Mouse (Mus musculus): ENCODE measurements around the gene Isg20. TPM values are rescaled to one million over a fixed set of nuclear protein-coding genes. Genes with fewer than 3 reads are reported as not detected.

The Isg20 gene
- 75.3 and 97.7 TPM in 2 replicates for polyA plus RNA-seq (2012; rRNA removed)

DNA sequence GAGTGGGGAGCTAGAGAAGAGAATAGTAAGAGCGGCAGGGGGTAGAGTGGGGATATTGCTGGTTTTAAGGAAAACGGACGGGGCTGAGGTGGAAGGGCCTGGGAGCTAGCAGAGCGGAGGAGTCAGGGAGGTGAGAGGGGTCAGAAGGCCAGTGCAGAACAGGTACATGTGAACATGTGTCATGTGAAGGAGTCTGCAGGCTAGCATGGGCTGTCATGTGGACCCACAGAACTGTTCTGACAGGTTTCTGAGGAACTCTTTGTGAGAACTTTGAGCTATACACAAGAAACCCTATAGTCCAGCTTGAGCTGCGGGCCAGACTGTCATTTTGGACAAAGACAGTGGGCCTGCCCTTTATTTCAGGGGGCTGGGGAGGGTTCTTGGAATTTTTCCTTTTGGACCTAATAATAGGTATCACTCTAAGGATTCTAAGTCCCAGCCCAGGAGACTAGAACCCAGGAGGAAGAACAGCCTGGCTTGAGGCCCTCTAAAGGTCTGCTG is at the start of gene Isg20:
TSS of gene Isg20 (plus strand) at position 451 of the 501 bp plus-strand sequence.
- WGBS = 73% methylated on average over 5 of the region's 5 CpGs
- no peak for TF ChIP-seq CTCF (IDR thresholded peaks at IDR 0.05; ENCODE audit: insufficient read depth, low read length)
- 0 out of 2 replicates have a peak, but pooled peaks have one; percentile 18 for TF ChIP-seq POLR2A (IDR thresholded peaks at IDR 0.05; ENCODE audit: borderline replicate concordance, extremely low read depth, low read depth, low read length)
- DNase-seq = no peak
- Histone ChIP-seq H3K4me1 (ENCODE audit: control insufficient read depth, insufficient read depth, low read length) (peaks cover 18% of the 10 kb centered on the region), H3K4me3 (replicated peaks; ENCODE audit: extremely low read depth, low read depth, low read length) (peak within 1 kb of the TSS; percentile 75)

DNA sequence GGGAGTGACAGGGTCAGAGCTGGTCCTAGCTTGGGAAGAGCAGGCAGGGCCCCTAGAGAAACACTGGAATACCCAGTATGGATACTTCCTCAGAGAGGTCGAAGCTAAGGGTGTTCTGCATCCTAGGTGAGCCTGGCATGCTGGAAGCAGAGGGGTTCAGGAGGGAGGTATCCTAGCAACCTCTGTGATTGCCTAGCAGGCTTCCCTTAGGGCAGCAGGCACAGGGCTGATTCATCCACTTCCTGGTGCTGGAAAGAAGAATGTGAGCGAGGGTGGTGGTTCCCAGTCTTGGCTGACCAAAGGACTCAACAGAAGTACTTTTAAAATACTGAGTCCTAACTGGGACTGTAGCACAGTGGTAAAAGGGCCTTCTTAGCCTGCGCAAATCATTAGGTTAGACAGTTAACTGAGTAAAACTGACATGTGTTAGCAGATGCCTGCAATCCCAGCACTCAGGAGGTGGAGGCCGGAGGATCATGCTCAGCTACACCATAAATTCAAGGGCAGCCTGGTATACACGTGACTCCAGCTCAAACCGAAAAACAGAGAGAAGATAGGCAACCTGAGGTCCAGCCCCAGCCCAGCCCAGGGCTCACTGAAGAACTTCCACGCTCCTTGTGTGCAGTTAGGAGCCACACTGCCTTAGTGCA is 49.3 kb upstream of the Isg20 start:
- Histone ChIP-seq H3K4me3 (replicated peaks; ENCODE audit: extremely low read depth, low read depth, low read length) (no peak overlapping the region), H3K4me1 (ENCODE audit: control insufficient read depth, insufficient read depth, low read length) (no peaks in the 10 kb centered on the region)
- WGBS = 62% methylated on average over 7 of the region's 7 CpGs
- no peak for DNase-seq
- no peak for TF ChIP-seq POLR2A (IDR thresholded peaks at IDR 0.05; ENCODE audit: borderline replicate concordance, extremely low read depth, low read depth, low read length)
- TF ChIP-seq CTCF (IDR thresholded peaks at IDR 0.05; ENCODE audit: insufficient read depth, low read length) = no peak

DNA sequence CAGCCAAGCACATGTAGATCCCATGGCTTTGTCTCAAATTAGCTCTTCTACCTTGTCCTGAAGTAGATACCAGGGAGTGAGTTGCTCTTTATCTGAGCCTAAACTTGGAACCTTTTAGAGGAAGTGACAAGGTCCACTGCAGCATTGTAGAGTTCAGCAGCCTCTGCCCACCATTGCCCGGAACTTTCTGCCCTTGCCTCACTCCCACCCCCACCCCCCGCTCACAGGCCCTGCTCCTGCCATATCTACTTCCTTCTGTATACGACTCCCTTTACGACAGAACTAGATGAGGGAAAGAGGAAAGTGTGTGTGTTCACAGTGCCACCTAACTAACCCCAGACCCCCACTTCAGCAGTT is 48.8 kb upstream of the Isg20 start:
- Histone ChIP-seq H3K4me3 (replicated peaks; ENCODE audit: extremely low read depth, low read depth, low read length) (no peak overlapping the region), H3K4me1 (ENCODE audit: control insufficient read depth, insufficient read depth, low read length) (no peaks in the 10 kb centered on the region)
- 35% methylated on average over 4 of the region's 4 CpGs for WGBS
- TF ChIP-seq POLR2A (IDR thresholded peaks at IDR 0.05; ENCODE audit: borderline replicate concordance, extremely low read depth, low read depth, low read length) = no peak
- no peak for TF ChIP-seq CTCF (IDR thresholded peaks at IDR 0.05; ENCODE audit: insufficient read depth, low read length)
- no peak for DNase-seq

DNA sequence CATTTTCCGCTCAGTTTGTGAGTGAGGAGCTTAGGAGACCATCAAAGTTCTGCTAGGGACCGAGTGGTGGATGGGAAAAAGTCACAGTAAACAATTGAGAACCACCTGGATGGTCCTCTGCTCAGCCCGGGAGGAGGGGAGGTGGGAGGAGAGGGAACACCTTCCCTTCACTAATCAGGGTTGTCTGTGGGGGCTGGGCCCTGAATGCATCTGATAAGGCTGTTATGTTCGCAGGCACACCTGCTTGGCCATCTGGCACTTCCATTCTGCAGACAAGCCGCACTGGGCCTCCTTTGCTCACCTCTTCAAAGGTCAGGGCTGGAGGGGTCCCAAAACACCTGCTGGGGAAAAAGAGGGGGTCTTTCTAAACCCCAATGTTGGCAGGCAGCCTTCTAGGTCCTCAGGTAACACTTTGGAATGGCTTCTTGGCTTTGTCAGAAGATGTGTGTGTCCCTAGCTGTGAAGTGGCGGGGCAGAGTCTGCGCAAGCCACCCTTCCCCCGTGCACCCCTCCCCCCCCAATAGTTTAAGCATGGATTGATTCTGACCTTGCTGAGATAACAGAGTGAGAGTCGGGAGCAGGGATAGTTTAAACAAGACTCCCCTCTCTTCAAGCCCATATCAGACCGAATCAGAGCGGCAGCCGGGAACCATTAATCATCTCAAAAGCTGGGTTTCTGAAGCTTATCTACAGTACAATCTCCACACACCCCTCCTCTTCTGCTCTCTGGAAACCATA is 47.8 kb upstream of the Isg20 start:
- DNase-seq = no peak
- H3K4me3 ChIP-seq (replicated peaks; ENCODE audit: extremely low read depth, low read depth, low read length) = no peak overlapping the region
- TF ChIP-seq POLR2A (IDR thresholded peaks at IDR 0.05; ENCODE audit: borderline replicate concordance, extremely low read depth, low read depth, low read length) = no peak
- TF ChIP-seq CTCF (IDR thresholded peaks at IDR 0.05; ENCODE audit: insufficient read depth, low read length) = no peak
- no peaks in the 10 kb centered on the region for H3K4me1 ChIP-seq (ENCODE audit: control insufficient read depth, insufficient read depth, low read length)
- WGBS = 41% methylated on average over 12 of the region's 12 CpGs

DNA sequence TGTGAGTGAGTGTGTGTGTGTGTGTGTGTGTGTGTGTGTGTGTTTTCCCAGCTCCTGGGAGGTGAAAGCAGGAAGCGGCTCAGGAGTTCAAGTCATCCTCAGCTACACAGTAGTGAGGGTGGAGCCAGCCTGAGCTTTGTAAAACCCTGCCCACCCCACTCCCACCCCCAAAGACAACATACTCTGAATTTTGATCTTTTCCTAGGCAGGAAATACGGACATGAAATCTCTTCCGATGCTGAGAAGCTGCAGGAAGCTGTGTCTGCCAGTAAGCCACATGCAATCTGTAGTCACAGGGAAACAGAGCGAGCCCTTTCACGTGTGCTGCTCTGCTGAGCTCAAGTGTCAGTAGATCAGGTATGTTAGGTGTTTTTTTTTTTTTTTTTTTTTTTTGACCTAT is 44.5 kb upstream of the Isg20 start:
- no peak for DNase-seq
- H3K4me3 ChIP-seq (replicated peaks; ENCODE audit: extremely low read depth, low read depth, low read length) = no peak overlapping the region
- no peaks in the 10 kb centered on the region for H3K4me1 ChIP-seq (ENCODE audit: control insufficient read depth, insufficient read depth, low read length)
- WGBS = 32% methylated on average over 5 of the region's 5 CpGs
- no peak for TF ChIP-seq CTCF (IDR thresholded peaks at IDR 0.05; ENCODE audit: insufficient read depth, low read length)
- no peak for TF ChIP-seq POLR2A (IDR thresholded peaks at IDR 0.05; ENCODE audit: borderline replicate concordance, extremely low read depth, low read depth, low read length)

DNA sequence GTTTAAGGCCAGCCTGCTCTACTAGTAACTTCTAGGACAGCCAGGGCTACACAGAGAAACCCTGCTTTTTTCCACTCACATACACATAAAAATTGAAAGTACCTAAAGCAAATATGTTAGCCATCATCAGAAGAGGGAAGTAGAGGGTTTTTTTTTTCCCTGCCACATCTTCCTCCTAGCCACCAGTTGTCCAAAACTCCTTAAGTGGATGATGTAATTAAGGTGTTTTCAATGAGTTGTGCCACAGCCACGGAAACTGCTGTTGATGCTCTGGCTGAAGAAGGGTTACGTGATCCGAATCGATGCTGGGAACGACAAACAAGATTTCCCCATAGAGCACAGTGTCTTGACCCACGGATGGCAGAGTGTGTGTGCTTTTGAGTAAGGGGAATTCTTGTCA is 40.9 kb upstream of the Isg20 start:
- 72% methylated on average over 6 of the region's 6 CpGs for WGBS
- DNase-seq = no peak
- TF ChIP-seq POLR2A (IDR thresholded peaks at IDR 0.05; ENCODE audit: borderline replicate concordance, extremely low read depth, low read depth, low read length) = no peak
- TF ChIP-seq CTCF (IDR thresholded peaks at IDR 0.05; ENCODE audit: insufficient read depth, low read length) = no peak
- H3K4me1 ChIP-seq (ENCODE audit: control insufficient read depth, insufficient read depth, low read length) = no peaks in the 10 kb centered on the region
- H3K4me3 ChIP-seq (replicated peaks; ENCODE audit: extremely low read depth, low read depth, low read length) = no peak overlapping the region

DNA sequence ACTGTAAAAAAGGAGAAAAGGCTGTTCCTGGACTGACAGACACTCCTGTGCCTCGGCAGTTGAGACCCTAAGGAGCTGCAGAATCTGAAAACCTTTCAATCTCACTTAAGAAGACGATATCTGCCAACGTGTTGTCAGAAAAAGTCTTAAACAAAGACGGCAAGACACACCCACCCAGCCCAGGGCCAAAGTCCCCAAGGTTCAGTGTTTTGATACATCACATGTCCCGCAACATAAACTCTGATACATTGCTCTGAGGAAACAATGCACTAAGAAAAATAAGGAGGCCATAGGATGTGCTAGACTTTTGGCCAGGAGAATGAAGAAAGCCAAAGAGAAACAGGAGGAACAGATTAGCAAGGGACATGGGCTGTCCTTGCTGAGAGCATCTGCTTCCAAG is 40.4 kb upstream of the Isg20 start:
- H3K4me1 ChIP-seq (ENCODE audit: control insufficient read depth, insufficient read depth, low read length) = no peaks in the 10 kb centered on the region
- WGBS = 52% methylated on average over 5 of the region's 5 CpGs
- no peak overlapping the region for H3K4me3 ChIP-seq (replicated peaks; ENCODE audit: extremely low read depth, low read depth, low read length)
- no peak for TF ChIP-seq CTCF (IDR thresholded peaks at IDR 0.05; ENCODE audit: insufficient read depth, low read length)
- TF ChIP-seq POLR2A (IDR thresholded peaks at IDR 0.05; ENCODE audit: borderline replicate concordance, extremely low read depth, low read depth, low read length) = no peak
- DNase-seq = no peak

DNA sequence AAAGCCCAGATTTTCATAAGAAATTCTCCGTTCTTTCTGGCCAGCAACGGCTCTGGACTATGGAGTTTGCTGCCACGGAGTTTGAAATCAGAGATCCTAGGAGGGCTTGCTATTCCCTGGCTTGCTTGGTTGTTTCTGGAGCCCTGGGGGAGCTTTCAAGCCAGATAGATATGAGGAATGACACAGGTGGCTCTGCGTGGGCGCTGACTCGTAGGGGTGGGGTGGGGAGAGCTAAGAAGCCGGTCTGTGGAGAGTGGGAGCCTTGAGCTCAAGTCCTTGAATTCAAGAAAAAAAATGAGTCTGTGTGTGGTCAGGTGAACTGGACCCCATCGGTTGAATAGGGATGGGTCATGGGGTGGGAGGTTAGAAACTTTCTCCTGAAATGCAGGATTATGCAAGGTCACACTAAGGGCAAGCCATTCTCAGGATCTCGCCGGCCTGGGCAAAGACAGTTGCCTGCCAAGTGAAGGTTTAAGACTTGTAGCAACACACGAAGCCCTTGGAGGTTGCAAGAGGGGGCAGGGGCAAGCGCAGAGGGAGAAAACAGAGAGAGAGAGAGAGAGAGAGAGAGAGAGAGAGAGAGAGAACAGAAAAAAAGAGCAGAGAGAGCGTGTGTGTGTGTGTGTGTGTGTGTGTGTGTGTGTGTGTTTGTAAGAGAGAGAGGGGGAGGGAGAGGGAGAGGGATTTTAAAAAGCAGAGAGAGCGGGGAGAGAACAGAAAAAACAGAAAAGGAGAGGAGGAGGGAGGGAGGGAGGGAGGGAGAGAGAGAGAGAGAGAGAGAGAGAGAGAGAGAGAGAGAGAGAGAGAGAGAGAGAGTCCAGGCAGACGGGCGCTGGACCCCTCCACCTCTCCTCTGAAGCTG is 31.4 kb upstream of the Isg20 start:
- TF ChIP-seq POLR2A (IDR thresholded peaks at IDR 0.05; ENCODE audit: borderline replicate concordance, extremely low read depth, low read depth, low read length) = no peak
- TF ChIP-seq CTCF (IDR thresholded peaks at IDR 0.05; ENCODE audit: insufficient read depth, low read length) = no peak
- no peak for DNase-seq
- WGBS = 15% methylated on average over 16 of the region's 16 CpGs
- Histone ChIP-seq H3K4me3 (replicated peaks; ENCODE audit: extremely low read depth, low read depth, low read length) (no peak overlapping the region), H3K4me1 (ENCODE audit: control insufficient read depth, insufficient read depth, low read length) (no peaks in the 10 kb centered on the region)

DNA sequence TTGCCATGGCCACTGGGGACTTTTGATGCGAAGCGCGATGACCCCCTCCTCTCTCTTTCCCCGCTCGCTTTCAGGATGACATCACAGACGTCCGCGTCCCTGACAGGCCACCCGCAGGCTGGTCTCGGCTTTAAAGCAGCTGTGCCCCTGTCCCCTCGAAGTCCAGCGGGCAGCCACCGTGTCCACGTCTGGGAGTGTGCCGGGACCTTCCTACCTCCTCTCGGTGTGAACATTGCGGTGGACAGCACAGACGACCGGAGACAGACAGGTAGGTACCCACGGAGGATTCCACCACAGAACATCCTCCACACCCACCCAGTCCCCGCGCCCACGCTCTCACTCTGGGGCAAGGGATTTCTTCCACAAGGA is 30.8 kb upstream of the Isg20 start:
- H3K4me3 ChIP-seq (replicated peaks; ENCODE audit: extremely low read depth, low read depth, low read length) = no peak overlapping the region
- no peak for DNase-seq
- TF ChIP-seq CTCF (IDR thresholded peaks at IDR 0.05; ENCODE audit: insufficient read depth, low read length) (no peak), POLR2A (IDR thresholded peaks at IDR 0.05; ENCODE audit: borderline replicate concordance, extremely low read depth, low read depth, low read length) (no peak)
- no peaks in the 10 kb centered on the region for H3K4me1 ChIP-seq (ENCODE audit: control insufficient read depth, insufficient read depth, low read length)
- under 1% methylated on average over 23 of the region's 23 CpGs for WGBS

All from lung, adult 2 months (tissue).